Mouse (Mus musculus): ENCODE measurements around the gene Ddt.
"Not testable (repeated sequence)": the region's sequence is repeated elsewhere in the genome, so short reads cannot be mapped to it uniquely, and the experiment has no call there.

The Ddt gene

DNA sequence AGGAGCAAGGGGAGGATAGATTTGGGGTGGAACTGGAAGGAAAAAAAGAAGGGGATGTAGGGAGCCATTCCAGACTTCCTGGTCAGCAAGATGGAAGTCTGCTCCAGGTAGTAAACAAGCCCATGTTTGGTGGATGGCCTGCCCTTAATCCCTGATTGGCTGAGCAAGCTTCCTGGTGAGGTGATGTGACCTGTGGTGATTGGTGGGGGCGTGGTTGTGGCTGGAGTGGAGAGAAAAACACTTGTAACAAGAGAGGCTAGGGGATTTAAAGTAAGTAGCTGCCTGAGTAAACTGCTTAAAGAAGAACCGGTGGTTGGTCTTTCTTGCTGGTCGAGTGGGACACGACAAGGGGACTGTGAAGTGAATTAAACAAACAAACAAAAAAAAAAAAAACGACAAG is 5.5 kb downstream of the Ddt start:
- DNase-seq (ENCODE audit: low spot score), result not testable (repeated sequence)

GRCm38 (mm10) chr10:75766856-75767255 is 6.4 kb downstream of the Ddt start:
- DNase-seq (ENCODE audit: low spot score), result no peak

DNA sequence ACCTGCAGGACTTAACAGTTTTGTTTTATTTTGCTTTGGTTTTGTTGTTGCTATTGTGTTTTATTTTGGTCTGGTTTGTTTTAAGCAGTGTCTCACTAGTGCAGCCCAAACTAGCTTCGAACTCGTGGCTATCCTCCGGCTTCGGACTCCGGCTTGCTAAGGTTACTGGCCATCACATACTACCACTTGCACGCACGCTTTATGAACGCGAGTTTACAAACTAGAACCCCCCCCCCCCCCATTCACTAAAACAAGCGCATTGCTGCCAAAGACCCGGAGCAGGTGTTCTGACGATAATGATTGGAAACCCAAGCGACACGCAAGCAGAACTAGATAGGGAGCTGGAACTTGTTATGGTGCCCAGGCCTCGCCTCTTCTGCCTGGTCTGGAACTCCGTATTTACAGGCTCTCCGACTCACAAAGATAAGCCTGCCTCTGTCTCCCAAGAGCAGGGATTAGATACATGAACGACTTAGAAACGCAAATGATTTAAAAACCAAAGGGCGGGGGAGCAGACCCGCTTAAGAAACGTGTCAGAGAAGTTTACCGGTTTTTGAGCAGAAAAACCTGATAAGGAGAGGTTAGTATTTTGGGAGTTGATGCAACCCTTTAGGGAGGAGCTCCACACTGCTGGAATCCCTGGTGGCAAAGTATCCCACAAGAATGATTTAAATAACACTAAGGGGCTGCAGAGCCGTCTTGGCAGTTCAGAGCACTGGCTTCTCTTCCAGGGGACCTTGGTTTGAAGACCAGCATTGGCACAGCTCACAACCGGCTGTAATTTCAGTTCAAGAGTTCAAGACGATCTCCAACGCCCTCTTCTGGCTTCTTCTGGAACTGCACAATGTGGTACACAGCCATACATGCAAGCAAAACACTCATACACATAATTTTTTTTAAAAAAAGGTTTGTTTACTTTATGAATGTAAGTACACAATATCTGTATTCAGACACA is 8.4 kb downstream of the Ddt start:
- DNase-seq (ENCODE audit: low spot score), result peak; percentile 52

DNA sequence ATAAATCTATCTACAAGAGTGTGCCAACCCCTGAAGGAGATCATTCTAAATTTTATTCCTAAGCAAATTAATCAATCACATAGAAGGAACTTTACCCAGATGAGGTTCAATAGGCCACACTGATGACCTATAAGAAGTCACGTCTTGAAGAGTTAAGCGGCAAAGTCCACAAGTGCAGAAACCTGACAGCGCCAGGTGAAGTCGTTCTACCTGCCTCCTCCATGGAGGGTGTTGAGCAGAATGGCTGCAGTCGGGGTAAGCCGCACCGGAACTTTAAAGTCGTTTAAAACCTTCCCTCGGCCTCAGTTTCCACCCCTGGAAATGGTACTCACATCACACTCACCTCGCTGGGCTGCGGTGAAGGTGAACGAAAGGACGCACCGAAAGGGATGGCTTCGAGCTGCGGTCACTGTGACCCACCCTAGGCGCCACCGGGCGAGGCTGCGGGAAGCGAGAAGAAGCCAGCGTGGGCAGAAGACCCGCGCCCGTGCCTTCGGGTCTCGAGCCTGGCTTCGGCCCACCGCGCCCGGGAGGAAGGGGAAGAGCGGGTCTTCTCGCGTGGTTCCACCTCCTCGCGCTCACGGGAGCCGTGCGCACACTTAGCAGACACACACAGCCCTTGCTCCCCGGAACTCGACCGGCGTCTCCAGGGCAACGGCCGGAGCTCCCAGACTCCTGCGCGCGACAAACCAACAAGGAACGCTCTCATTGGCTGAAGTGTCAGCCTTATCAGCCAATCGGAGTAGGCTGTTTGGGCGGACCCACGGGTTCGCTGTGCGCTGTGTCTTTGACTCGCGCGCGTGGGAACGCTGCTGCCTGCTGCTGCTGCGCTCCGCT is 9.3 kb downstream of the Ddt start, which contains the start of gene Cabin1:
Cabin1 (minus strand) TSS at position 660 of the 837 bp plus-strand sequence.
- DNase-seq (ENCODE audit: low spot score), result peak; percentile 95

DNA sequence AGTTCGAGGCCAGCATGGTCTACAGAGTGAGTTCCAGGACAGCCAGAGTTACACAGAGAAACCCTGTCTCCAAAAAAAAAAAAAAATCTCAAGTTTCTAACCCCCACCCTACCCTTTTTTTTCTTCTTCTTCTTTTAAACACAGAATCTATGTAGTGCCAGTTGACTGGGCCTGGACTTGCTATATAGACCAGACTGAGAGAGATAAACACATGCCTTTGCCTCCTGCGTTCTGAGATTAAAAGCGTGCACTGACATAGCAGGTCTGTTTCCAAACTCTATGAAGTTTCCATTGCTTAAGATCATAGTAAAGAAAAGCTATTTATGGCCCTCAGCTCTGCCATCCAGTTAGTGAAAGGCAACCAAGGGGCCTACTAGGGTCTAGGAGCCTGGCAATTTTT is 10.8 kb downstream of the Ddt start:
- no peak for DNase-seq (ENCODE audit: low spot score)

DNA sequence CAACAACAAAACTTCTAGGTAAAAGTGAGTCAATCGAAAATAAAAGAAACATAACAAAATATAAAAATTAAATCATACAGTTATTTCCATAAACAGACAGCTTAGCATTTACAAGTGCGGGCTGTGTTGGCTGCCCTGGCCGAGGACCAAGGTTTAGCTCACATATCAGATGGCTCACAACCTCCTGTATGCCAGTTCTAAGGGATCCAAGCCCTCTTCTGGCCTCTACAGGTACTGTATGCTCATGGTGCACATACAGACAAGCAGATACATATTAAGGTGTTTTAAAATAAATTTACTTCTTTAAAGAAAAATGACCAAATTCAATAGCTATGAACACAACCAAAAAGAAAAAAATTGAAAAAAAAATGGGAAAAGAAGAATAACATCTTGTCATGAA is 12.9 kb downstream of the Ddt start:
- DNase-seq (ENCODE audit: low spot score), result no peak

- DNase-seq (ENCODE audit: low spot score), result no peak
Measured at GRCm38 (mm10) chr10:75756719-75757118, 16.5 kb downstream of the Ddt start.

DNA sequence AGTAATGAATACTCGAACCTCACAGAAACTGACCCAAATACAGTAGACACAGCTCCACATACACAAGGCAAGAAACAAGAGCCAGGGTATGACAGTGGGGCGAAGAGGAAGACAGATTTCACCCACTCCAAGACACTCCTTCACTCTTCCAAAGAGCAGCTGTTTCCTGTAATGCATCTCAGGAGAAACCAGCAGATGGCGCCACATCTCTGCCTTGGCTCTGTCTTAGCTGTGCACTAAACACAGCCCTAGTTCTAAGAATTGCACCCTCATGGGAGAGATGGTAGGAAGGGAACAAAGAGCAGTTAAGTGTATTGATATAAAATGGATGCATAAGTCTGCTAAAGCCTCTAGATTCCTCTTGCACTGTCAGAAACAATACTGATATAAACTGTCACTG is 29.2 kb downstream of the Ddt start:
- peak; percentile 73 for DNase-seq (ENCODE audit: low spot score)

- DNase-seq (ENCODE audit: low spot score), result no peak
Measured at GRCm38 (mm10) chr10:75743369-75743768, 29.8 kb downstream of the Ddt start.

DNA sequence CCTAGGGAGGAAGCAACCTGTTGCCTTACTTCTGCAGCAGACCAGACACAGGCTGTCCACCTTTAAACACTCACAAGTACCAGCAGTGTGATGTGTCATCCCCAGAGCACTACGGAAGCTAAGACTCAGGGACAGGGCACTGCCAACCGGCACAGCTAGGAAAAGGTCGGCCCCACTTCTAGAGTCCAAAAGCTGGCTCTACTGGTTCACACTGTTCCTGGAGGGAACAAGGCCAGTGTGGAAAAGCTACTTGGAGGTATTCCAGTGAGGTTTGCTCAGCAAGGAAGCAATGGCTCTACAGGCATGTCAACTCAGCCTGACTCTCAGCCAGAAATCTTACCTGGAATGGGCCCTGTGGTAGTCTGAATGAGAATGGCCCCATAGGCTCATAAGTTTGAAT is 32.3 kb downstream of the Ddt start:
- no peak for DNase-seq (ENCODE audit: low spot score)

- DNase-seq (ENCODE audit: low spot score), result no peak
Measured at GRCm38 (mm10) chr10:75725449-75725848, 47.8 kb downstream of the Ddt start.

Measured in ovary, postnatal 36 days (tissue).